Mouse (Mus musculus) embryonic facial prominence, embryonic 12.5 days (tissue): ENCODE measurements around the gene Ribc1. TPM values are rescaled to one million over a fixed set of nuclear protein-coding genes. Genes with fewer than 3 reads are reported as not detected.
A peak's percentile ranks its signal among the peaks of the same experiment; 100 is the strongest.

Experiments used
- ATAC-seq: fragments of 200-750 bp; cut with Nextera tagmentation; 2 replicates; pipeline ENCODE4 v1.8.0; 2017; ENCODE audit not compliant: insufficient number of reproducible peaks, insufficient read depth, low FRiP score, low TSS enrichment
- H3K27ac ChIP-seq: fragments of 300-500 bp; sonication (generic); 2 replicates; pipeline ENCODE4 v1.5.1; 2016; ENCODE audit warnings: mild to moderate bottlenecking
- H3K27me3 ChIP-seq: fragments of 300-500 bp; sonication (generic); 2 replicates; pipeline ENCODE4 v1.6.1; 2016; ENCODE audit warnings: mild to moderate bottlenecking, moderate library complexity
- H3K36me3 ChIP-seq: fragments of 300-500 bp; sonication (generic); 2 replicates; pipeline ENCODE4 v1.6.1; 2016; ENCODE audit warnings: mild to moderate bottlenecking
- H3K4me1 ChIP-seq: fragments of 300-500 bp; sonication (generic); 2 replicates; pipeline ENCODE4 v1.6.1; 2016
- H3K4me2 ChIP-seq: fragments of 300-500 bp; sonication (generic); replicated peaks from 2 replicates; pipeline ENCODE4 v1.6.1; 2016; ENCODE audit warnings: mild to moderate bottlenecking, moderate library complexity
- H3K4me3 ChIP-seq: fragments of 300-500 bp; sonication (generic); 2 replicates; pipeline ENCODE4 v1.5.1; 2016; ENCODE audit warnings: mild to moderate bottlenecking
- H3K9ac ChIP-seq: fragments of 300-500 bp; sonication (generic); 2 replicates; pipeline ENCODE4 v1.6.1; 2016; ENCODE audit warnings: mild to moderate bottlenecking, moderate library complexity
- H3K9me3 ChIP-seq: fragments of 300-500 bp; sonication (generic); 2 replicates; pipeline ENCODE4 v1.6.1; 2016; ENCODE audit warnings: mild to moderate bottlenecking, moderate library complexity
- WGBS: fragments of 180-500 bp; shearing (Covaris S2); methylation state at CpG from one replicate; pipeline ENCODE4 v1.1.7; 2016; 5-methylcytosine and 5-hydroxymethylcytosine counted together
- polyA plus RNA-seq: library from polyadenylated mRNA; unstranded; fragments of >200 nt; fragmentation: Nextera tagmentation; extraction: Ambion mirVana; gene quantifications from 2 replicates; pipeline ENCODE4 v1.2.1, GENCODE M21; 2016

Gene Ribc1
- polyA plus RNA-seq, 1 experiment from 2014 or later, result 3.6 TPM

- Histone ChIP-seq H3K4me1 (no peaks in the 10 kb centered on the region), H3K27ac (peak within 1 kb of the TSS; percentile 75)
- 22% methylated on average over 39 of the region's 41 CpGs for WGBS
These were observed 14.1 kb downstream of the Ribc1 start, which contains the start of gene Hsd17b10 for GRCm38 (mm10) chrX:152001737-152002710. Gene Hsd17b10 (plus strand): TSS chrX:152001845.

GRCm38 (mm10) chrX:152001182-152001684 lies 14.9 kb downstream of the Ribc1 start:
- Histone ChIP-seq H3K27ac (no peak overlapping the region), H3K27me3 (peaks cover 43% of the 10 kb centered on the region), H3K9ac (no peak overlapping the region), H3K4me1 (no peaks in the 10 kb centered on the region), H3K9me3 (no peaks in the 10 kb centered on the region), H3K4me3 (peak overlapping the region; percentile 46), H3K36me3 (peaks cover 7% of the 10 kb centered on the region; the same call in 1 of the 2 replicates), H3K4me2 (peak overlapping the region; percentile 37)
- 42% methylated on average over 9 of the region's 9 CpGs for WGBS
- 0 out of 2 replicates have a peak, but pooled peaks have one; percentile 18 for ATAC-seq

More at GRCm38 (mm10) chrX:152001737-152002710, 14.1 kb downstream of the Ribc1 start, which contains the start of gene Hsd17b10:
- peaks cover 43% of the 10 kb centered on the region for H3K27me3 ChIP-seq
- H3K36me3 ChIP-seq, result peaks cover 7% of the 10 kb centered on the region; the same call in 1 of the 2 replicates
- ATAC-seq, result peak; percentile 96
- peak within 1 kb of the TSS; percentile 44; the same call in 1 of the 2 replicates for H3K9ac ChIP-seq
- peak within 1 kb of the TSS; percentile 59 for H3K4me2 ChIP-seq
- H3K9me3 ChIP-seq, result no peaks in the 10 kb centered on the region
- H3K4me3 ChIP-seq, result peak within 1 kb of the TSS; percentile 46

GRCm38 (mm10) chrX:151999006-151999710 lies 16.9 kb downstream of the Ribc1 start:
- no peak overlapping the region for H3K9ac ChIP-seq
- no peaks in the 10 kb centered on the region for H3K9me3 ChIP-seq
- 82% methylated on average over 4 of the region's 4 CpGs for WGBS
- H3K27me3 ChIP-seq, result peaks cover 42% of the 10 kb centered on the region
- H3K4me1 ChIP-seq, result no peaks in the 10 kb centered on the region
- no peak for ATAC-seq
- no peak overlapping the region for H3K27ac ChIP-seq
- no peak overlapping the region for H3K4me2 ChIP-seq
- 0 out of 2 replicates have a peak, but pooled peaks cover under 1% of the 10 kb centered on the region for H3K36me3 ChIP-seq
- no peak overlapping the region for H3K4me3 ChIP-seq

Other genes starting within 250 kb of the Ribc1 start
- 72.6 and 74.5 TPM in 2 replicates for gene Huwe1, start 215.5 kb downstream of the Ribc1 start, polyA plus RNA-seq
- gene Hsd17b10, start 14.4 kb downstream of the Ribc1 start, polyA plus RNA-seq, result 223 and 230 TPM in 2 replicates
- 111 and 126 TPM in 2 replicates for gene Smc1a, start 133 bp upstream of the Ribc1 start, polyA plus RNA-seq
- 2.4 and 2.7 TPM in 2 replicates for gene Iqsec2, start 128.0 kb upstream of the Ribc1 start, polyA plus RNA-seq
- 52.5 and 57.7 TPM in 2 replicates for gene Kdm5c, start 216.7 kb upstream of the Ribc1 start, polyA plus RNA-seq